Mouse (Mus musculus): ENCODE results near the gene Mt4. TPM values are rescaled to one million over a fixed set of nuclear protein-coding genes. Genes with fewer than 3 reads are reported as not detected.
"Not testable (repeated sequence)": the region's sequence is repeated elsewhere in the genome, so short reads cannot be mapped to it uniquely, and the experiment has no call there.

Mt4 gene
- polyA plus RNA-seq, 1 experiment from 2014 or later: not detected

DNA sequence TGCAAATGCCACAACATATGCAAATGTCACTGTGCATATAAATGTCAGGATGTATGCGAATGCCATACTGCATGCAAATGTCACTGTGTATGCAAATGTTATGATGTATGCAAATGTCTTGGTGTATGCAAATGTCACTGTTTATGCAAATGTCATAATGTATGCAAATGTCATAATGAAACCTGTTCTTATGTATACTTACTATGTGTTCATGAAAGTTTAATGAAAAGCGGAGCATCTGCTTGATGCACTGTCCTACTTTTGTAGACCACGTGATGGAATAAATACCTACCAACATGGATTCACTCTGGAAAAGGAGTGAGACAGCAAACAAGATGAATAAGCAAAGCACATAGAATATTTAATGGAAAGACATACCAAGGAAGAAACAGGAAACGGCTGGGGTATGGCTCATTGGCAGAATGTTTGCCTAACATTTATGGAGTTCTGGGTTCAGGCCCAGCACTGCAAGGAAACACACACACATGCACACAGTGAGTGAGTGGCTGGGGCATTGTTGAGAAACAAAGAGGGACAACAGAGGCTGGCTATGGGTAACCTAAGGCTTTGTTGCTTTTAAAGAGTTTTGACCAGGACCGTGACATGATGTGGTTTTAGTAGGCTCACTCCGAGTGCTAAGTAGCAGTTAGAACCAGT lies 7.7 kb upstream of the Mt4 start:
- ATAC-seq: no peak
- H3K36me3 ChIP-seq (ENCODE audit: control insufficient read depth, insufficient read depth, low read length): no peaks in the 10 kb centered on the region
- no peak overlapping the region for H3K9ac ChIP-seq (ENCODE audit: low read depth, low read length)
- H3K27ac ChIP-seq (ENCODE audit: low read depth, low read length): no peak overlapping the region
- 68% methylated on average over 6 of the region's 6 CpGs for WGBS
- no peaks in the 10 kb centered on the region for H3K9me3 ChIP-seq (ENCODE audit: control insufficient read depth, low read length)
- no peak overlapping the region for H3K4me3 ChIP-seq (ENCODE audit: low read length)
- no peaks in the 10 kb centered on the region for H3K27me3 ChIP-seq (replicated peaks; ENCODE audit: control insufficient read depth, insufficient read depth, low read length)
- H3K4me1 ChIP-seq (ENCODE audit: control insufficient read depth, insufficient read depth, low read depth, low read length): no peaks in the 10 kb centered on the region
- H3K4me2 ChIP-seq (ENCODE audit: low read length): no peak overlapping the region

DNA sequence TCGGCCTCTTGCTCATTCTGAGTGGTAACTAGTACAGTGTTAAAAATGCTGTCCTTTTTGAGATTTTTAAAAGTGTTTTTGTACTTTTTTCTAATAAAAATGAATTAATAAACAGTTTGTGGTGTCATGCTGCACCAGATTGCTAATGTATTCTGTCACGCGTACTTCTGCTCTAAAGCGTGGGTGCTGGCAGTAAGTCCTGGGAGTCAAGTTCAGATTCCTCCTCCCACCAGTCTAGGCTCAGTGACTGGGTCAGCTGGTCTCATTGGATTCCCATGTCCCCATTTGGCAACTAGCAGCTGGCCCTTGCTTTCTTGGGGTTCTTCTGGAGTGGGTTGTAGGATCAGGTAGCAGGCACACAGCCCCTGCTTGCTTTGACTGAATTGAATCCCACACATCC lies 6.9 kb upstream of the Mt4 start:
- Histone ChIP-seq H3K27ac (ENCODE audit: low read depth, low read length) (no peak overlapping the region), H3K4me2 (ENCODE audit: low read length) (no peak overlapping the region), H3K27me3 (replicated peaks; ENCODE audit: control insufficient read depth, insufficient read depth, low read length) (no peaks in the 10 kb centered on the region), H3K4me1 (ENCODE audit: control insufficient read depth, insufficient read depth, low read depth, low read length) (no peaks in the 10 kb centered on the region), H3K9ac (ENCODE audit: low read depth, low read length) (no peak overlapping the region), H3K36me3 (ENCODE audit: control insufficient read depth, insufficient read depth, low read length) (no peaks in the 10 kb centered on the region), H3K9me3 (ENCODE audit: control insufficient read depth, low read length) (no peaks in the 10 kb centered on the region), H3K4me3 (ENCODE audit: low read length) (no peak overlapping the region)
- ATAC-seq: no peak
- 89% methylated on average over 4 of the region's 4 CpGs for WGBS

DNA sequence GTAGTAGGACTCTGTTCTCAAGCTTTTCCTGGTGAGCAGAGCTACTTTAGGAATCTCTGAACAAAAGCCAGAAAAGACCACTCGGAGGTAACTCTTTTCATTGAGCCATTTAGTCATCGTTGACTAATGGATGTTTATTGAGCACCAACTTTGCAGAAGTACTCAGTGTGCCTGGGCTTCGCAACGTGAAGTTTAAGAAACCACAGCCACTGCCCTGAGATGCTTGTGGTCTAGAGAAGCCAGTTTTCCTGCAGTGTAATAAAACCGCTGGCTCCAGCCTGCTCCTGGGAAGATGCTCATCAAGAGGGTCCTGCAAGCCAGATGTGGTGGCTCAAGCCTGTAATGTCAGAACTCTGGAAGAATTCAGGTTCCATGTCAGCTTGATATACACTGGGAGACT lies 4.9 kb upstream of the Mt4 start:
- 79% methylated on average over 5 of the region's 5 CpGs for WGBS
- Histone ChIP-seq H3K27me3 (replicated peaks; ENCODE audit: control insufficient read depth, insufficient read depth, low read length) (no peaks in the 10 kb centered on the region), H3K9ac (ENCODE audit: low read depth, low read length) (no peak overlapping the region), H3K4me1 (ENCODE audit: control insufficient read depth, insufficient read depth, low read depth, low read length) (no peaks in the 10 kb centered on the region), H3K36me3 (ENCODE audit: control insufficient read depth, insufficient read depth, low read length) (no peaks in the 10 kb centered on the region), H3K4me3 (ENCODE audit: low read length) (no peak overlapping the region), H3K27ac (ENCODE audit: low read depth, low read length) (no peak overlapping the region), H3K4me2 (ENCODE audit: low read length) (no peak overlapping the region), H3K9me3 (ENCODE audit: control insufficient read depth, low read length) (no peaks in the 10 kb centered on the region)
- ATAC-seq: no peak

DNA sequence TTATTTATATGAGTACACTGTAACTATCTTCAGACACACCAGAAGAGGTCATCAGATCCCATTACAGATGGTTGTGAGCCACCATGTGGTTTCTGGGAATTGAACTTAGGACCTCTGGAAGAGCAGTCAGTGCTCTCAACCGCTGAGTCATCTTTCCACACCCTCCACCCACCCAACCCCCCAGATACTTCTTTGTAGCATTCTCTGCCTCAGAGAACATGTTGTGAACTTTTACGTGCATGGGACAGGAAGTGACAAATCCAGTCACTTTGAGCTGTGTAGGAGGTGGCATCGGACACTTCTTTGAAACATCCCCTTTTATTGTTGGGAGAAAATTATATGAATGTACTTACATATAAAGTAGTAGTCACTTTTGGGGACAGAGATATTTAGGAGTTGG lies 2.4 kb upstream of the Mt4 start:
- not testable (repeated sequence) for H3K36me3 ChIP-seq (ENCODE audit: control insufficient read depth, insufficient read depth, low read length); H3K4me1 ChIP-seq (ENCODE audit: control insufficient read depth, insufficient read depth, low read depth, low read length); H3K9me3 ChIP-seq (ENCODE audit: control insufficient read depth, low read length); H3K27me3 ChIP-seq (replicated peaks; ENCODE audit: control insufficient read depth, insufficient read depth, low read length); ATAC-seq; H3K9ac ChIP-seq (ENCODE audit: low read depth, low read length); H3K27ac ChIP-seq (ENCODE audit: low read depth, low read length); H3K4me2 ChIP-seq (ENCODE audit: low read length); H3K4me3 ChIP-seq (ENCODE audit: low read length)
- 70% methylated on average over 3 of the region's 3 CpGs for WGBS

DNA sequence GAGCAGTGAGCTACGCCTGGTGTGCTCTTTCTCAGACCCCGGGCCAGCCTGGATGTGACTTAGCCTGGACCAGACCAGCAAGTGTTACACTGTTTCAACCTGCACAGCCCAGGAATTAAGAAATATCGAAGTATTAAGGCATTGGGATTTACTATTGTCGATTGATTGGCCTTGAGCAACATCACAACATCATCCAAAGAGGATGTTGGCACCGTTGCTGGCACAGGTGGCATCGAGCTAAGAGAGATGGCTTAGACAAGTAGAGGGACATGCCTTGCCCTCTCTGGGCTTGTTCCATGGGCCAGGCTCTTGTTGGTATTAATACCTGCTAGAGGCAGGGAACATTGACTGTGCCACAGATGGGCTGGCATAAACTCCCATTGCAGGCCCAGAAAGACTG lies 1.4 kb upstream of the Mt4 start:
- Histone ChIP-seq H3K36me3 (ENCODE audit: control insufficient read depth, insufficient read depth, low read length) (no peaks in the 10 kb centered on the region), H3K4me2 (ENCODE audit: low read length) (no peak overlapping the region), H3K27me3 (replicated peaks; ENCODE audit: control insufficient read depth, insufficient read depth, low read length) (no peaks in the 10 kb centered on the region), H3K4me1 (ENCODE audit: control insufficient read depth, insufficient read depth, low read depth, low read length) (no peaks in the 10 kb centered on the region), H3K4me3 (ENCODE audit: low read length) (no peak overlapping the region), H3K27ac (ENCODE audit: low read depth, low read length) (no peak overlapping the region), H3K9me3 (ENCODE audit: control insufficient read depth, low read length) (no peaks in the 10 kb centered on the region), H3K9ac (ENCODE audit: low read depth, low read length) (no peak overlapping the region; the same call in 1 of the 2 replicates)
- no peak for ATAC-seq
- WGBS: 93% methylated on average over 6 of the region's 6 CpGs

DNA sequence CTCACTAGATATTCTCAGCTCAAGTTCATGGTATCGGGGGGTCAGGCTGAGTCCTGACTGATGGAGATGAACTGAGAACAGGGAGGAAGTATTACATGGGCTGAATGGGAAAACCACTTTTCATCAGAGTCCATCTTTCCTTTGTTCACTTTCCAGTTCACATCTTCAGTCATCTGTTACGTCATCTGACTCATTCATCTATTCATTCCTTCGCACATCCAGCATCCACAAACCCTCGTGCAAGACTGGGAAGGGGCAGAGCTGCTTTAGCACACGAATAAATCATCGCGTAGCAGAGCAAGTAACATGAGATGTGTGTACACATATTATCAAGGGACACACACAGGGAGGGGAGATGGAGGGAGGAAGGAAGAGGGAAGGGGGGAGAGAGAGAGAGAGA lies 805 bp upstream of the Mt4 start:
- 83% methylated on average over 7 of the region's 7 CpGs for WGBS
- Histone ChIP-seq H3K4me2 (ENCODE audit: low read length) (no peak overlapping the region), H3K27me3 (replicated peaks; ENCODE audit: control insufficient read depth, insufficient read depth, low read length) (no peaks in the 10 kb centered on the region), H3K27ac (ENCODE audit: low read depth, low read length) (no peak overlapping the region), H3K4me3 (ENCODE audit: low read length) (no peak overlapping the region), H3K9ac (ENCODE audit: low read depth, low read length) (no peak overlapping the region), H3K36me3 (ENCODE audit: control insufficient read depth, insufficient read depth, low read length) (no peaks in the 10 kb centered on the region), H3K9me3 (ENCODE audit: control insufficient read depth, low read length) (no peaks in the 10 kb centered on the region), H3K4me1 (ENCODE audit: control insufficient read depth, insufficient read depth, low read depth, low read length) (no peaks in the 10 kb centered on the region)
- ATAC-seq: no peak

DNA sequence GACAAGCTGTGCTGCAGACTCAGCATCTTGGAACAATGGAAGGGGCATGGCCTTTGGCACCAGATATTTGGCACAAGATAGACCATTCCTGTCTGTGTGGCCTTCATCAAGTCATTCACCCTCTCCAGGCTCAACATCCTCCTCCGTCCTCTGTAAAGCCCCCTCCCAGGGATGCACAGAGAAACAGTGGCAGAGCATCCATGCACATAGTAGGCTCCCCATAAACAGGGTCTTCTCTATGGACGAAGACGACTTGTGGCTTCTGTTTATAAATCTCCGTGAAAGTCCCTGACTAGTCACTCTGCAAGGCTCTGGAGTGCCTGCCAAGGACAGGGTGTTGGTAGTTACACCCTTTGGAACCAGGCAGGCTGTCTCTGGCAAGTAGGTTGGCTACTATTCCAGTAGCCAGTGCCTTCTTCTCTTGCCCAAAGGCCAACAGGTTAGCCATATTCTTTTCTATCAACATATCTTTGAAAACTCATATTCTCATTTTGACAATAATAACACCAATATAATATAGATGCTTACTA lies 3.3 kb downstream of the Mt4 start:
- no peak overlapping the region for H3K9ac ChIP-seq (ENCODE audit: low read depth, low read length)

DNA sequence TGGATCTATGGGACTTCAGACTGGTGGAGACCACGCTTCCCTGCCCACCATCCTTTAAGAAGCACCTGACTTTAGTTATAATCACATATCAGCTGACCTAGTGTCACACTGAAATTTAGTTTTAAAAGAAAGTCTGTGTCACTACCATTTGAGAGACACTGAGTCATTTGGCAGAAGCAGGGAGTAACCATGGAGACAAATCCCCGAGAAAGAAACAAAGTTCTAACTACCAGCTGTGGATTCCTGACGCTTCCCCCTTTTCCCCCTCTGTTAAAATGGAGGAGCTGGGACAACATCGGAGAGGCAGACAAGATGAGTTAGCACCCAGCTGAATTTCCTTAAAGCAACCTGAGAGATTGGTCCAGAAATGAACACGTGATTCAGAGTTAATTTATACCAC lies 11.2 kb downstream of the Mt4 start:
- Histone ChIP-seq H3K9me3 (ENCODE audit: control insufficient read depth, low read length) (no peaks in the 10 kb centered on the region), H3K9ac (ENCODE audit: low read depth, low read length) (no peak overlapping the region), H3K27me3 (replicated peaks; ENCODE audit: control insufficient read depth, insufficient read depth, low read length) (no peaks in the 10 kb centered on the region), H3K4me2 (ENCODE audit: low read length) (no peak overlapping the region), H3K4me1 (ENCODE audit: control insufficient read depth, insufficient read depth, low read depth, low read length) (peaks cover 5% of the 10 kb centered on the region), H3K36me3 (ENCODE audit: control insufficient read depth, insufficient read depth, low read length) (no peaks in the 10 kb centered on the region), H3K27ac (ENCODE audit: low read depth, low read length) (no peak overlapping the region), H3K4me3 (ENCODE audit: low read length) (no peak overlapping the region)
- ATAC-seq: no peak
- WGBS: 38% methylated on average over 5 of the region's 5 CpGs

More for the DNA sequence above, 3.3 kb downstream of the Mt4 start:
- no peak overlapping the region for H3K27ac ChIP-seq (ENCODE audit: low read depth, low read length)
- H3K4me1 ChIP-seq (ENCODE audit: control insufficient read depth, insufficient read depth, low read depth, low read length): no peaks in the 10 kb centered on the region
- ATAC-seq: no peak
- H3K27me3 ChIP-seq (replicated peaks; ENCODE audit: control insufficient read depth, insufficient read depth, low read length): no peaks in the 10 kb centered on the region
- H3K36me3 ChIP-seq (ENCODE audit: control insufficient read depth, insufficient read depth, low read length): no peaks in the 10 kb centered on the region
- H3K9me3 ChIP-seq (ENCODE audit: control insufficient read depth, low read length): no peaks in the 10 kb centered on the region
- H3K4me2 ChIP-seq (ENCODE audit: low read length): no peak overlapping the region
- no peak overlapping the region for H3K4me3 ChIP-seq (ENCODE audit: low read length)
- WGBS: 76% methylated on average over 4 of the region's 4 CpGs

DNA sequence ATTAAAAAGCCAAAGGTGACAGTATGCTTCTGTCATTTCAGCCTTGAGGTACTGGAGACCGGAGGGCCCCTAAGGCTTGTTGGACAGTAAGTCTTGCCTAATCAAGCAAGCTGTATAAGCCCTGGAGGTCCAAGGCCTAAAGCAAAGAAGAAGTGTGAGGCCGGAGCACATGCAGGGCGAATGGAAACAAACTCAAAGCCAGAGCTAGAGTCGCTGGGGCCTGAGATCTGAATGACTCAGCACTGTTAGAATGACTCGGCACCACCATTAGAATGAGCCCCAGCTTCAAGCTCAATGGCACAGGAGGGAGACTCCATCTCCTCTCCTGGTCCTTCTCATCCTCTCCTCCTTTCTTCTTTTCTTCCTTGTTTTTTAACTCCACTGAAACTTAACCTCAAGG lies 13.9 kb downstream of the Mt4 start:
- Histone ChIP-seq H3K9me3 (ENCODE audit: control insufficient read depth, low read length) (no peaks in the 10 kb centered on the region), H3K27me3 (replicated peaks; ENCODE audit: control insufficient read depth, insufficient read depth, low read length) (no peaks in the 10 kb centered on the region), H3K4me1 (ENCODE audit: control insufficient read depth, insufficient read depth, low read depth, low read length) (peaks cover 14% of the 10 kb centered on the region), H3K4me3 (ENCODE audit: low read length) (no peak overlapping the region), H3K4me2 (ENCODE audit: low read length) (no peak overlapping the region), H3K27ac (ENCODE audit: low read depth, low read length) (no peak overlapping the region), H3K9ac (ENCODE audit: low read depth, low read length) (no peak overlapping the region), H3K36me3 (ENCODE audit: control insufficient read depth, insufficient read depth, low read length) (no peaks in the 10 kb centered on the region)
- WGBS: 74% methylated on average over 5 of the region's 5 CpGs
- ATAC-seq: no peak
